Mouse (Mus musculus) ovary, adult 2 months (tissue): ENCODE results near the gene Ecsit. TPM values are rescaled to one million over a fixed set of nuclear protein-coding genes. Genes with fewer than 3 reads are reported as not detected.

ENCODE experiments used
- polyA plus RNA-seq: library from polyadenylated mRNA; depleted of rRNA; stranded (reverse); fragments of >200 nt; gene quantifications from 2 replicates; pipeline ENCODE4 v1.2.3, GENCODE M21; 2012; rRNA removed

Ecsit gene
- polyA plus RNA-seq, result 40.6 and 44.4 TPM in 2 replicates

DNA sequence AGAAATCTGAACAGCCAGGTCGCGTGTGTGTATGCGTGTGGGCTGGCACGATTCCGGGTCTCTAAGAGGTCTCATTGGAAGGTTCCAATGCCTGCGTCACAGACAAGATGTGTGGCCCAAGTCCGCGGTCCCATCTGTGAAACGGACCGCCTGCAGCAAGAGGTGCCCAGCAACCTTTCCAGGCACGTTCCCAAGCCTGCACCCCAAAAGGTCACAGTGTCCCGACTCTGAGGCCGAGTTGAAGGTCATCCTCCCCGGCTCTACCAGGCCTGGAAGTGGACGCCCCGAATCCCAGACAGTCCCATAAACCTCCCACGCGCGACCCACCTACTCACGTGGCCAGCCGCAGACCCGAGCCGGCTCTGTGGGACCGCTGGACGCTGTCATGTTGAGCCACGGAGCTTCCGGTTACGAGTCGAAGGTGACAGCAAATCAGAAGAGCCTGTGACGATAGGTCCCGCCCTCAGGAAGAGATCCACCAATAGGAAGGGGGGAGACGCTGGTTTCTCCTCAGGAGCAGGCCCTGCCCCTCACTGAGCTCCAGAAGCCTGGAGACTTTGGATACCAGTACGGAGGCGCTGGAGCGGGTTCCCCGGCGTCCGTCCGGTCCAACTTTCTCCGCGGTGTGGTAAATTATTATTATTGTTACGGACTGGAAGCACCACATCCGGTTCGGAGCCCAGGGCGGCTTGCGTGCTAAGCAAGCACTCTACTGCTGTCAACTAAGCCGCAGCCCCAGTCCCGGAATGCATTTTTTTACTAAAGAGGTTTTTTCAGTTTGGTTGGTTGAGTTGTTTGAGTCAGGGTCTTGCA lies at the start of gene Ecsit:
Ecsit (minus strand) TSS at position 417 of the 813 bp plus-strand sequence.

DNA sequence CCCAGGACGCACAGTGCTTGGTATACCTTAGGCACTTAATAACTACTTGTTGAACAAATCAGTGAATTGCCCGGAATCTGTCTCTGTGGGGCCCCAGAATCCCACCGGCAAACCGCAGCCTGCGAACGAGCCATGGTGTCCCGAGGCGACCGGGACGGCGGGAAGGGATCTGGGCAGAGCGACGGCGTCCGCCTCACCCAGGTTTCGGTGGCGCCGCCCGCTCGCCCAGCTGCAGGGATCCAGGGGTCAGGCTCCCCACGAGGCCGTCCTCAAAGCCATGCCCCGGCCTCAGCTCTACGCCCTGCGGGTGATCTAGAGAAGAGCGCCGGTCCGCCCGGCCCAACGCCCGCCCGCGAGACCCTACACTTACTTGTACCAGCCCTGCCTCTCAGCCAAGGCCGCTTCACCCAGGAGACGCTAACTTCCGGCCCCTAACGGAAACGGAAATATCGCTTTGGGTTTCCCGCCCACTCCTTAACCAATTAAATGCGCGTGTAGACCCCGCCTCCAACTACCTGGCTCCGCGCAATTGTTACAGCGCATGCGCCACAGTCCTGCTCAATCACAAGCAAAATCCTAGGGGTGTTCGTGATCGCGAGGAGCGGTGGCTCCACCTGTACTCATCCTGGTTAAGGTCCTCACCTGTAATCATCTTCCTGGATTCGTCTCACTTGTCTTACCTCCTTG lies 31.6 kb upstream of the Ecsit start, which contains the start of gene Elof1:
Elof1 (minus strand) TSS at position 433 of the 687 bp plus-strand sequence.

DNA sequence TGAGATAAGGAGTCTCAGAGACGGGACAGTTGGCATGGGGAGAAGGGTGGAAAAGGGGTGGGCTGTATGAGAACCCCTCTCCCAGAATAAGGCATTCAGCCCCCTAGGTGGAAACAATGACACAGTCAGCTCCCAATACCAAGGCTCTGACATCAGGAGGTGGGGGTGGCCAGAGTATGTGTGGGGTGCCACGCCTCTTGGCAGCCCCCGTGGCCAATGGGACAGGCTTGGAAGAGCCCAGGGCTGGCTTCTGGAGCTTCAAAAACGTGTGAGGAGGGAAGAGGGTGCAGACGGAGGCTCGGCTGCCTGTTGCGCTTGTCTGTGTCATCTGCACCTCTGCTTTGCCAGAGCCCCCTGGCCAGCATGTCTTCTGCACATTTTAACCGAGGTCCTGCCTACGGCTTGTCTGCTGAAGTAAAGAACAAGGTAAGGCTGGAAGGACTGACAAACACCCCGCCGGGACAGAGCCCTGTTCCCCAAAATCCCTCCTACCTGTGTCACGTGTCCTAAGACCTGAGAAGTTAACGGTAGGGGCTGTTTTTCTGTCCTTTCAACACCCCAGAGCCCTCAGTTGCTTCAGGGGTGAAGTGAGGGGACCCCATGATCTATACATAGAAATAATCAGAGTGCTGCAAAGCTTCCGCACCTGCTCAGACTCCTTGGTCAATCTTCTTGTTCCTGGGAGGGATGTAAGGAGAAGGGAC lies 13.9 kb upstream of the Ecsit start, which contains the start of gene Cnn1:
Cnn1 (plus strand) TSS at position 224 of the 704 bp plus-strand sequence.

DNA sequence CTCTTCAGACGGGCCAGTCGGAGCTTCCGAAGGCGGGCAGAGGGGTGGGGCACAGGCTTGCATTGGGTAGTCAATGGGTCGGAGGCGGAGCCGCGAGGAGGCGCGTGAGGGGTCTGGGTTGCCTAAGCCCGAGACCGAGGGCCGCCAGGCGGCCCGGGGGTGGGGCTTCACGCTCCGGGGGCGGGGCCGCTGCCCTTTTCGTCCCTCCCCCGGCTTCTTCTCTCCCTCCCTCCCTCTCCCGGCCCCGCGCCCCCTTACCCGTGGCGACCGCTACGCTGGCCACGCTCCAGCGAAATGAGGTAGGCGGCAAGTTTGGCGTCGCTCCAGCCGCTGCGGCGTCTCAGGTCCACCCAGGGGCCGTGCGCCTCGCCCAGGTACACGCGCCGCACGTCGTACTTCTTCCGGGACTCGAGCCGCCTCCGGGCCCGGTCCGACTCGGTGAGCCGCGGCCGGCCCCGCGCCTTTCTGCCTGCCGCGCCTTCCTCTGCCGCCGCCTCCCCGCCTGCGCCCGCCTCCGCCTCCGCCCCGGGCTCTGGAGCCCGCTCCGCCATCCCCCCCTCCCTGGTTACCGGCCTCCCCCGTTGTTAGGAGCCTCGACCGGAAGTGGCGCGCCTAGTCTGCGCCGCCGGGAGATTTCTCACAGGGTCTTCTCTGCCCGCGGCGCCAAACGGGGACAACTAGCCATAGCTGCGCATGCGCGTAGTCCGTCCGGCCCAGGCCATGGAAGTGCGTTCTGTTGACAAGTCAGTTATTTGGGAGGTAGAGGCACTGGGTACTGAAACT lies 14.3 kb downstream of the Ecsit start, which contains the start of the genes Gm49318 and Zfp653:
Gm49318 (minus strand) TSS at position 469 of the 783 bp plus-strand sequence.
Zfp653 (minus strand) TSS at position 586 of the 783 bp plus-strand sequence.

DNA sequence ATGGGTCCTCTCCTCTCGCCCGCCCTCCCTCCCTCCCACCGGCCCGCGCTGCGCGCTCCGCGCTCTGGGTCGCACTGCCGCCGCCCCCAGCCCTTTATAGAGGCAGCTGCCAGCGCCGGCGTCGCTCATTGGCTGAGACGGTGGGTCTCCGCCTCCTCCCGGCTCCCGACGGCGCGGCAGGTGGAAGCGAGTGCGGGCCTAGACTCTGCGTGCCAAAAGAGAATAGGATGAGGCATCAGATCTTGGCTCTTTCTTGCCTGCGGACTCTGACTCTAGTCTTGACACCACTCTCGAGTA lies 33.3 kb downstream of the Ecsit start, which contains the start of gene Elavl3:
Elavl3 (minus strand) TSS at position 66 of the 297 bp plus-strand sequence.

Other genes with a start within 250 kb of the Ecsit start
- 25.8 and 30.4 TPM in 2 replicates for gene Angptl8, start 249.9 kb downstream of the Ecsit start, polyA plus RNA-seq
- 151 and 170 TPM in 2 replicates for gene Dock6, start 232.8 kb downstream of the Ecsit start, polyA plus RNA-seq
- gene Rab3d, start 167.2 kb downstream of the Ecsit start, polyA plus RNA-seq, result 49.3 and 63.0 TPM in 2 replicates
- 8.4 and 9.9 TPM in 2 replicates for gene Ccdc159, start 158.0 kb downstream of the Ecsit start, polyA plus RNA-seq
- gene Tmem205, start 157.9 kb downstream of the Ecsit start, polyA plus RNA-seq, result 179 and 191 TPM in 2 replicates
- gene Plppr2, start 148.4 kb downstream of the Ecsit start, polyA plus RNA-seq, result 48.0 and 52.6 TPM in 2 replicates
- gene Swsap1, start 129.7 kb downstream of the Ecsit start, polyA plus RNA-seq, result 7.1 and 11.2 TPM in 2 replicates
- 3.1 and 3.4 TPM in 2 replicates for gene Epor, start 121.9 kb downstream of the Ecsit start, polyA plus RNA-seq
- 40.1 and 43.7 TPM in 2 replicates for gene Rgl3, start 96.0 kb downstream of the Ecsit start, polyA plus RNA-seq
- gene Ccdc151, start 82.8 kb downstream of the Ecsit start, polyA plus RNA-seq, result 3.5 and 4.3 TPM in 2 replicates
- gene Prkcsh, start 82.6 kb downstream of the Ecsit start, polyA plus RNA-seq, result 129 and 142 TPM in 2 replicates
- gene Elavl3, start 33.4 kb downstream of the Ecsit start, polyA plus RNA-seq, result 0.69 and 1.1 TPM in 2 replicates
- gene Gm49318, start 14.2 kb downstream of the Ecsit start, polyA plus RNA-seq, result not detected in 2 replicates
- gene Zfp653, start 14.1 kb downstream of the Ecsit start, polyA plus RNA-seq, result 42.8 and 46.1 TPM in 2 replicates
- 358 and 427 TPM in 2 replicates for gene Cnn1, start 13.8 kb upstream of the Ecsit start, polyA plus RNA-seq
- 254 and 278 TPM in 2 replicates for gene Elof1, start 31.7 kb upstream of the Ecsit start, polyA plus RNA-seq
- 54.9 TPM in 2 replicates for gene Acp5, start 50.3 kb upstream of the Ecsit start, polyA plus RNA-seq
- gene Pigyl, start 71.4 kb upstream of the Ecsit start, polyA plus RNA-seq, result 74.7 and 102 TPM in 2 replicates
- 0.05 and 0.09 TPM in 2 replicates for gene Zfp872, start 102.7 kb upstream of the Ecsit start, polyA plus RNA-seq
- 20.5 and 21.0 TPM in 2 replicates for gene Zfp809, start 140.3 kb upstream of the Ecsit start, polyA plus RNA-seq
- gene Zfp599, start 174.5 kb upstream of the Ecsit start, polyA plus RNA-seq, result 0.20 TPM in 2 replicates
- 6.2 and 7.7 TPM in 2 replicates for gene Zfp810, start 222.2 kb upstream of the Ecsit start, polyA plus RNA-seq